Mouse (Mus musculus): ENCODE results near the gene Sbno2. TPM values are rescaled to one million over a fixed set of nuclear protein-coding genes. Genes with fewer than 3 reads are reported as not detected.

The Sbno2 gene
- polyA plus RNA-seq, 1 experiment from 2014 or later: 9.6 TPM

DNA sequence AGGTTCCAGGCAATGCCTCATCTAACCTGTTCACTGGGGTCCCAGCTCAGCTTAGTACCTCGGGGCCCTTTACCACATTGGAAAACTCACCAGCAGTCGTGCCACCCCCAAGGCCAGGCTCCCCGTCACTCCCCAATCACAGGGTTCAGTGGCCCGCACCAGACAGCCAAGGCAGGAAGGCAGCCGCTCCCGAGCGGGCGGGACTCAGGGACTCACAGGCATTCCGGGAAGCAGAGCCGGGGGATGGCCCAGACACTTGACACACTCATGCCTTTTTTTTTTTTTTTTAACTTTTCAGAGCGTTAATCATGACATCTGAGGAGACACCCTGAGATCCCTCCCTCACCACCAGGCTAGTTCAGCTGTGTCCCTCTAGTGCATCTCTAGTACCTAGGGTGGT is 4.4 kb downstream of the Sbno2 start:
- no peak; the same call in 1 of the 2 replicates for ATAC-seq (replicated peaks; ENCODE audit: low FRiP score, low read depth)
- H3K9ac ChIP-seq (ENCODE audit: low read depth, low read length): peak overlapping the region; percentile 91
- peak; percentile 71 for DNase-seq (ENCODE audit: low spot score)

DNA sequence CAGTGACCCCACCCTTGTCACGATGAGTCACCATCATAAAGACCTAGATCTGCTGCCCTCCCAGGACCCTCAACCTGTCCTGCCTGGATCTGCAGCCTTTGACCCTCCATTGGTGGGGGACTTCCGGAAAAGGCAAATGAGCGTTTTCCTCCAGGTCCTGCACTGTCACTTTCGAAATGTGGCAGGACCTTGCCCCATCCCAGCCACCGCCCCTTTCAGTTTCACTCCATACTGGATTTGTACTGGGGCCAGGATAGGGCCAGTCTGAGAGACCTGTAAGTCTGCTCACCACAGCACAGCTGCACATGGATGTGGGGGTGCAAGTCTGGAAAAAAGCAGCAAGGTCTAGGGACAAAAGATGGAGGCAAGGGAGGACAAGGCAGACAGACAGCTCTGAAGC is 6.7 kb downstream of the Sbno2 start:
- TF ChIP-seq CTCF (IDR thresholded peaks at IDR 0.05; ENCODE audit: low read depth): no peak
- no peak for DNase-seq (ENCODE audit: low spot score)
- ATAC-seq (replicated peaks; ENCODE audit: low FRiP score, low read depth): no peak
- Histone ChIP-seq H3K9ac (ENCODE audit: low read depth, low read length) (no peak overlapping the region), H3K9me3 (replicated peaks; ENCODE audit: low read length) (no peaks in the 10 kb centered on the region), H3K36me3 (ENCODE audit: insufficient read depth, low read length) (no peaks in the 10 kb centered on the region), H3K27me3 (ENCODE audit: insufficient read depth, low read length) (no peaks in the 10 kb centered on the region), H3K4me2 (ENCODE audit: low read length) (no peak overlapping the region), H3K4me1 (replicated peaks; ENCODE audit: insufficient read depth, low read length) (peaks cover 51% of the 10 kb centered on the region), H3K27ac (no peak overlapping the region), H3K4me3 (replicated peaks; ENCODE audit: low read depth, low read length) (no peak overlapping the region)
- 68% methylated on average over 5 of the region's 5 CpGs for WGBS

More for the DNA sequence above, 4.4 kb downstream of the Sbno2 start:
- TF ChIP-seq CTCF (IDR thresholded peaks at IDR 0.05; ENCODE audit: low read depth): no peak
- 26% methylated on average over 11 of the region's 11 CpGs for WGBS
- no peak overlapping the region for H3K27ac ChIP-seq
- no peaks in the 10 kb centered on the region for H3K9me3 ChIP-seq (replicated peaks; ENCODE audit: low read length)
- peak overlapping the region; percentile 95; the same call in 1 of the 2 replicates for H3K4me3 ChIP-seq (replicated peaks; ENCODE audit: low read depth, low read length)
- no peaks in the 10 kb centered on the region for H3K36me3 ChIP-seq (ENCODE audit: insufficient read depth, low read length)
- H3K27me3 ChIP-seq (ENCODE audit: insufficient read depth, low read length): no peaks in the 10 kb centered on the region
- peaks cover 37% of the 10 kb centered on the region for H3K4me1 ChIP-seq (replicated peaks; ENCODE audit: insufficient read depth, low read length)
- peak overlapping the region; percentile 98 for H3K4me2 ChIP-seq (ENCODE audit: low read length)

DNA sequence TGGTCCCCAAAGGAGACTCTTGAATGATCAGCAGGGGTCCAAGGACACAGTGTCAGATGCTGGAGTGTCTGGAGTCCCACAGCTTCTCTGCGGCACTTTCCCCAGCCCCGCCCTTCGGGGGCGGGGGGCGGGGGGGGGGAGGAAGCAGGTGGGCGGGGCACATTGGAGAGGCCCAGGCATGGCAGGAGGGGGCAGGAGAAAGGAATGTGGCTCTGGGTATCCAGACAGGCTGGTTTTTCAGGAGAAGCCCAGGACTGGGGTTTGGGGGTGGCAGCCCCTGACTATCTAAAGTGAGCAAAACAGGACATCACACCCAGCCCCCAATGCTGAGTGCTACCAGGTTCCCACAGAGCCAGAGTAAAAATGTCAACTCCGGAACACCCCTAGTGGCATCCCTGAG is 8.1 kb downstream of the Sbno2 start:
- no peaks in the 10 kb centered on the region for H3K36me3 ChIP-seq (ENCODE audit: insufficient read depth, low read length)
- H3K9me3 ChIP-seq (replicated peaks; ENCODE audit: low read length): no peaks in the 10 kb centered on the region
- no peaks in the 10 kb centered on the region for H3K27me3 ChIP-seq (ENCODE audit: insufficient read depth, low read length)
- H3K4me2 ChIP-seq (ENCODE audit: low read length): no peak overlapping the region
- H3K9ac ChIP-seq (ENCODE audit: low read depth, low read length): no peak overlapping the region
- ATAC-seq (replicated peaks; ENCODE audit: low FRiP score, low read depth) (0 out of 2 replicates have a peak, but pooled peaks have one; percentile 11), DNase-seq (ENCODE audit: low spot score) (peak; percentile 30)
- no peak overlapping the region for H3K4me3 ChIP-seq (replicated peaks; ENCODE audit: low read depth, low read length)
- no peak for TF ChIP-seq CTCF (IDR thresholded peaks at IDR 0.05; ENCODE audit: low read depth)
- peak overlapping the region; percentile 54; the same call in 1 of the 2 replicates for H3K27ac ChIP-seq
- 9% methylated on average over 4 of the region's 7 CpGs for WGBS
- H3K4me1 ChIP-seq (replicated peaks; ENCODE audit: insufficient read depth, low read length): peaks cover 58% of the 10 kb centered on the region

DNA sequence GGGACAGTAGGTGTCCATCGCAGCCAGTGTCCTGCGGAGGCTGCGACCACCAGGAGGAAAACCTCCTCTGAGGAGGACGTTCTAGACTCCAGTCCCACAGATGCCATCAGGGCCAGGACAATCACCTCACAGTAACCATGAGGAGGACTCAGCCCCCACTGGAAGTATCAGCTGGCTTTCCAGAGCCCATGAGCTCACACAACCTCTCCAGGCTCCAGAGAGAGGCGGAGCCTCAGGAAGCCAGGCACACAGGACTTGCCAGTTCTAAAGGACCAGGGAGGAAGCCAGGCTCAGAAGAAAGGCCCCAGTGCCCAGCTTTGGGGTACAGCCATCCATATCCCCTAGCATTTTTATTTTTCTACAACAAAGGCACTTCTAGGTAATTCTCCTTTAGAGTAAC is 9.8 kb downstream of the Sbno2 start:
- DNase-seq (ENCODE audit: low spot score) (no peak), ATAC-seq (replicated peaks; ENCODE audit: low FRiP score, low read depth) (no peak)
- H3K4me3 ChIP-seq (replicated peaks; ENCODE audit: low read depth, low read length): no peak overlapping the region
- H3K4me1 ChIP-seq (replicated peaks; ENCODE audit: insufficient read depth, low read length): peaks cover 45% of the 10 kb centered on the region
- no peaks in the 10 kb centered on the region for H3K27me3 ChIP-seq (ENCODE audit: insufficient read depth, low read length)
- peak overlapping the region; percentile 36; the same call in 1 of the 2 replicates for H3K27ac ChIP-seq
- WGBS: 89% methylated on average over 5 of the region's 5 CpGs
- H3K36me3 ChIP-seq (ENCODE audit: insufficient read depth, low read length): no peaks in the 10 kb centered on the region
- no peak overlapping the region for H3K9ac ChIP-seq (ENCODE audit: low read depth, low read length)
- TF ChIP-seq CTCF (IDR thresholded peaks at IDR 0.05; ENCODE audit: low read depth): no peak
- H3K4me2 ChIP-seq (ENCODE audit: low read length): no peak overlapping the region
- H3K9me3 ChIP-seq (replicated peaks; ENCODE audit: low read length): no peaks in the 10 kb centered on the region

DNA sequence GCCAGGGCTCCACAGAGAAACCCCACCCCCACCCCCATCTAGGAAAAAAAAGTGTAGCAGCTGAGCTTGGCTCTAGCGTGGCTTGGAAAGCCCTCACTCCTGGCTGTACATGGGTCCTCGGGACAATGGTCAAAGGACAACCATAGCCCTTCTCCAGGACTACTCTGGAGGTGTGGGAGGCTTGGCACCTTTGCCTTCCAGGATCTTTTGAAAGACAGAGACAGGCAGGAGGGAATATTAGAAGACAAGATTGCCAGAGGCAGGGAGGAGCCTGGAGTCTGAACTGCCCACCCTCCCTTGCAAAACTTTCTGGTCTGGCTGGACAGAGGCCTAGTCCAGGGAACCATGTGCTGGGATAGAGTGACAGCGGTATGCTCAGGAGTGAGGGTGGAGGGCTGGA is 10.7 kb downstream of the Sbno2 start:
- Histone ChIP-seq H3K4me3 (replicated peaks; ENCODE audit: low read depth, low read length) (no peak overlapping the region), H3K9me3 (replicated peaks; ENCODE audit: low read length) (no peaks in the 10 kb centered on the region), H3K27ac (peak overlapping the region; percentile 36; the same call in 1 of the 2 replicates), H3K27me3 (ENCODE audit: insufficient read depth, low read length) (no peaks in the 10 kb centered on the region), H3K4me1 (replicated peaks; ENCODE audit: insufficient read depth, low read length) (peaks cover 41% of the 10 kb centered on the region), H3K9ac (ENCODE audit: low read depth, low read length) (0 out of 2 replicates have a peak overlapping the region, but pooled peaks have one; percentile 35), H3K4me2 (ENCODE audit: low read length) (no peak overlapping the region), H3K36me3 (ENCODE audit: insufficient read depth, low read length) (no peaks in the 10 kb centered on the region)
- DNase-seq (ENCODE audit: low spot score) (no peak), ATAC-seq (replicated peaks; ENCODE audit: low FRiP score, low read depth) (0 out of 2 replicates have a peak, but pooled peaks have one; percentile 40)
- 55% methylated on average over 3 of the region's 3 CpGs for WGBS
- no peak for TF ChIP-seq CTCF (IDR thresholded peaks at IDR 0.05; ENCODE audit: low read depth)

DNA sequence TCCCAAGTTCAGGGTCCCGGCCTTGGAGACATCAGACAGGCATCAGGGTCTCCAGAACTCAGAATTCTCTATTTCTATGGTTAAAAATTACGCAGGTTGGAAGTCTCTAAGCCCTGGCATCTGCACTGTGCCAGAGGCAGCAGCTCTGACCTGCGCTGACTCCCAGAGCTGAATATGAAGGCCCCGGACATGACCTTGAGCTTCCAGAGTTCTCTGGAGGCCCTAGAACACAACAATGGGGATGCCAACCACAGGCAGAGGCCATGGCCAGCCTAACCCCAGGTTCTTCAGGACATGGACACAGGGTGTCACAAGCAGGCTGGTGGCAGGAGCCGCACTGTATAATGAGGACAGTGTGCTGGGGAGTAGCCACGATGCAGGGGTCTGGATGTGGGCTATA is 11.3 kb downstream of the Sbno2 start:
- Histone ChIP-seq H3K9me3 (replicated peaks; ENCODE audit: low read length) (no peaks in the 10 kb centered on the region), H3K27ac (no peak overlapping the region), H3K4me3 (replicated peaks; ENCODE audit: low read depth, low read length) (no peak overlapping the region), H3K36me3 (ENCODE audit: insufficient read depth, low read length) (no peaks in the 10 kb centered on the region), H3K4me2 (ENCODE audit: low read length) (no peak overlapping the region), H3K4me1 (replicated peaks; ENCODE audit: insufficient read depth, low read length) (peaks cover 38% of the 10 kb centered on the region), H3K27me3 (ENCODE audit: insufficient read depth, low read length) (no peaks in the 10 kb centered on the region), H3K9ac (ENCODE audit: low read depth, low read length) (no peak overlapping the region)
- 86% methylated on average over 6 of the region's 6 CpGs for WGBS
- no peak for ATAC-seq (replicated peaks; ENCODE audit: low FRiP score, low read depth)
- no peak for TF ChIP-seq CTCF (IDR thresholded peaks at IDR 0.05; ENCODE audit: low read depth)
- no peak for DNase-seq (ENCODE audit: low spot score)

DNA sequence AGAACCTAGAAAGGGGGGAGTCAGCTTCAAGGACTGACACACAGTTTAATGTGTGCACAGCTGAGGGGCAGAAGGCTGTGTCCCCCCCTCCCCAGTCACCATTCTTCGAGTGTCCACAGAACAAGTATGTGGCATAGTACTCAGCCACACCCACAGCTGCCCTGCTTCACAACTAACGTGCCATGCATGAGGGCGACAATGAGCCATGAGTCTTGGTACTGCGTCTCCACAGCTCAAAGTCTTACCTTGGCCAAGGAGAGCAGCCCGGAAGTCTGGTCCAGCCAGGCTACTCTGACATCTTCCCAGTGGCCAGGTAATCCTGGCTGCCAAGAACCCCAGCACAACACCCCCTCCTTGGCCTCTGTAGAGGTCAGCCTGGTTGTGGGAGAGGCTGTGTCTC is 12.7 kb downstream of the Sbno2 start:
- DNase-seq (ENCODE audit: low spot score) (no peak), ATAC-seq (replicated peaks; ENCODE audit: low FRiP score, low read depth) (no peak)
- Histone ChIP-seq H3K9ac (ENCODE audit: low read depth, low read length) (no peak overlapping the region), H3K4me3 (replicated peaks; ENCODE audit: low read depth, low read length) (no peak overlapping the region), H3K27me3 (ENCODE audit: insufficient read depth, low read length) (no peaks in the 10 kb centered on the region), H3K4me2 (ENCODE audit: low read length) (no peak overlapping the region), H3K36me3 (ENCODE audit: insufficient read depth, low read length) (no peaks in the 10 kb centered on the region), H3K4me1 (replicated peaks; ENCODE audit: insufficient read depth, low read length) (peaks cover 32% of the 10 kb centered on the region), H3K9me3 (replicated peaks; ENCODE audit: low read length) (no peaks in the 10 kb centered on the region), H3K27ac (peak overlapping the region; percentile 31; the same call in 1 of the 2 replicates)
- no peak for TF ChIP-seq CTCF (IDR thresholded peaks at IDR 0.05; ENCODE audit: low read depth)
- 74% methylated on average over 5 of the region's 5 CpGs for WGBS

Data from kidney, postnatal 0 days (tissue).